Mouse (Mus musculus): ENCODE data around the gene Ccdc96.

- TF ChIP-seq CTCF (IDR thresholded peaks at IDR 0.05; ENCODE audit: control insufficient read depth, insufficient read depth, low read length) (no peak), POLR2A (IDR thresholded peaks at IDR 0.05; ENCODE audit: borderline replicate concordance, control insufficient read depth, low read depth, low read length) (peak; percentile 41; the same call in 1 of the 2 replicates)
Measured at GRCm38 (mm10) chr5:36530129-36530751, 45.9 kb downstream of the Ccdc96 start.

Measured in bone marrow, adult 2 months (tissue).